Mouse (Mus musculus) cerebellum, adult (tissue): Measurements from ENCODE around the gene Ppm1h.

Source experiments
- ATAC-seq: cut with Nextera tagmentation; 2 replicates; pipeline ENCODE4 v1.9.2; 2017; ENCODE audit warnings: mild to moderate bottlenecking, moderate library complexity, mixed read lengths; ENCODE audit not compliant: insufficient number of reproducible peaks, low FRiP score, low TSS enrichment

Ppm1h gene

DNA sequence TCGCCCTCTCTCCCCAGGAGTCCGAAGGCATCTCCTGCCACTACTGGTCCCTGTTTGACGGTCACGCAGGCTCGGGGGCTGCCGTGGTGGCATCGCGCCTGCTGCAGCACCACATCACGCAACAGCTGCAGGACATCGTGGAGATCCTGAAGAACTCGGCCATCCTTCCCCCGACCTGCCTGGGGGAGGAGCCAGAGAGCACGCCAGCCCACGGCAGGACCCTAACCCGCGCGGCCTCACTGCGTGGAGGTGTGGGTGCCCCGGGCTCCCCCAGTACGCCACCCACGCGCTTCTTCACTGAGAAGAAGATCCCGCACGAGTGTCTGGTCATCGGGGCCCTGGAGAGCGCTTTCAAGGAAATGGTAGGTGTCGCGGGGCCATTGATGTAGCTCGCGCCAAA lies 123.7 kb downstream of the Ppm1h start:
- ATAC-seq: no peak

DNA sequence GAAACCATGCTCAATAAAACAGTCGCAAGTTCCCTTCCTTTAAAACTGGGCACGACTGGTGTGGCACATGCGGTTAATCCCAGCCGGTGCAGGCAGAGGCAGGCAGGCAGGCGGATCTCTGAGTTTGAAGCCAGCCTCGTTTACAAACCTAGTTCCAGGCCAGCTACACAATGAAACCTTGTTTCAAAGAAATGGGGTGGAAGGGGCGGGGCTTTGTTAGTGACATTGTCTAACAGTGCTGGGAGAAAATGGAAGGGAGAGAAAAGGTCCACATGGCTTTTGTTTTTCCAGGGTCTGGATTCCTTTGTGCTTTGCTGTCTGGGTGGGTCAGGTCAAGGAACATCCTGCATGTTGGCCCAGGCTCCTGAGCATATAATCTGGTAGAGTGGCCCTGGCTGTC lies 124.3 kb downstream of the Ppm1h start:
- ATAC-seq: no peak

DNA sequence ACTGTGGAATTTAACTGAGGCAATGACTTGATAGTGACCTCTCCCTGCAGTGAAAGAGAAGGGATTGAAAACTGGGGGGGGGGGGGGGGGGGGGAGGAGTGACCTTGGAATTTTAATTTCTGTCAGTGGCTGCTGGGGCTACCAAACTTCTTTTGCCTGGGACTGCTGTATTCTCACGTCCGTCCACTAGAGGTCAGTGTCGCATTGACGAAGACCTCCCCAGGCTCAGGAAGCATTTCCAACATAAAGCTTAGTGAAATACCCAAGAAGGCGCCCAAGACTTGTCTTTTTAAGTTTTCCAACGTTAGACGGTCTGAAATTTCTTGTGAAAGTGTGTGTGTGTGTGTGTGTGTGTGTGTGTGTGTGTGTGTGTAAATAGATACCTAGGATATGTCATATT lies 125.3 kb downstream of the Ppm1h start:
- ATAC-seq: no peak

DNA sequence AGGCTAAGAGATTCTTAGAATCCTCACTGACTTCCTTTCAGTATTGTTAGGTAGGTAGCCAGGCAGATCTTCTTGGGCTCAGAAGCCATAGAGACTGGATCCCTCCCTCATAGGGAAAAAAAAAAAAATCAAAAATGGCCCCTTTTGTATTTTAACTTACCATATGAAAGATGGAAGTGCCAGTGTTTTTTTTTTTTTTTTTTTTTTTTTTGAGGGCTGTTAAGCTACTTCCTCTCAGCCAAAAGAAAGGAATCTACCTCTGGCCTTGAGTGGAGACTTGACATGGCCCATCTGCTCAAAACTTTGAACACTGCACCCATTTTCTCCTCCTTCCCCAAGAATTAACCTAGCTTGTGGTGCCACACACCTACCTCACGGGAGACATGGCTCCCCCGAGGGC lies 127.3 kb downstream of the Ppm1h start:
- no peak for ATAC-seq

DNA sequence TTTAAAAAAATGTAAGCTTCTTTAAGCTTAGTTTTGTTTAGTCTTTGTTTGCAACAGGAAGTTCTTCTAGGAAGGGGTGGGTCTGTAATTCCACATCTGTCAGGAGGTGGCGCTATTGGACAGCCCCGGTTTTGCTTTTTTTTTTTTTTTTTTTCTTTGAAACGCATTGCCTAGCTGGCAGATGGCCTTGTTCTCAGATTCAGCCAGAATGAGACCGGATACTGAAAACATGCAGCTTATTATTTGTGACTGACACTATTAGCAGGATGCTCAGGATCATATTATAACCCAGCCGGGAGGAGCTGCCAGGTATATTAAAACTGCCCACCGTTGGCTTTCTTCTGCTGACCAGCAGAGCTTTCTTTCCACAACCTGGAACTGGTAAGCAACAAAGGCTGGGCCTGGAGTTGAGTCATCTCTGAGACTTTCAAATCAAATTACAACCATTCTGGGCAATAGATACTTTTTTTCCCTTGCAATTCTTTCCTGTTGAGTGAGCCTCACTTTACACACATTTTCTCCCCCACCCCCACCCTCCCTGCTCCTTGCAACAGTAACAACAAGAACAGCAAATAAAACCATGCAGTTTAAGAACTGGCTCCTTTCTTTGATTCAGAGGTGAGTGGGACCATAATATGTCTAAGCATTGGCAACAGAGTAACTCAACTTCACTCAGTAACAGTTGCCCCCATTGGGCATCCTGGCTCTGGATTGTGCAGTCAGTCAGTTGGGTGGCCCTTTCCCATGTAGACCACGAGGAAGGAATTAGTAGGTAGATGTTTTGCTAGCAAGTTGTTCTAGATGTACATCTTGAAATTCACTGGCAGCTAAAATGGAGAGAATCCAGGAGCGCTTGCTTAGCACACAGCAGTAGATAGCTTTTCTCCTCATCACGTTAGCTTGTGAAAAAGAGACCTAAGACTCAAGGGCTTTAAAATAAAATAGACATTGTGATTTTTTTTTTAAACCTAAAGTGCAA lies 128.9 kb downstream of the Ppm1h start:
- peak; percentile 82 for ATAC-seq

DNA sequence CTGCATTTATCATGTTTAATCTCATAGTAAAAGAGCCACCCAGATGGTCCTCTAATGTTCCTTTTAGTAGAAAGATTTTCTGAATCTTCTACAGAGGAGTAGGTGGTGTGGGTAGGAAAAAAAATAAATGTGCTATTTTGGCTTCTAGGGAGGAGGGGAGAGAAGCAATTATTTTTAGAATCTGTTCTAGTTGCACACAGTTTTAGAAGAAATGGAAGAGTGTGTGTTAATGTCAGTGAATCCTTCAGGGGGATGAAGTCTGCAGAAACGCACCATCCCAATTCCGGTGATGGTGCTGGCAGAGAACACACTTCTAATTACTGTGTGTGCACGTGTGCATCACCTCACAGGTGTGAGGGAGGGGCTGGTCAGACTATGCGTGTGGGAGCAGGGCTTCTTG lies 129.6 kb downstream of the Ppm1h start:
- ATAC-seq: no peak

DNA sequence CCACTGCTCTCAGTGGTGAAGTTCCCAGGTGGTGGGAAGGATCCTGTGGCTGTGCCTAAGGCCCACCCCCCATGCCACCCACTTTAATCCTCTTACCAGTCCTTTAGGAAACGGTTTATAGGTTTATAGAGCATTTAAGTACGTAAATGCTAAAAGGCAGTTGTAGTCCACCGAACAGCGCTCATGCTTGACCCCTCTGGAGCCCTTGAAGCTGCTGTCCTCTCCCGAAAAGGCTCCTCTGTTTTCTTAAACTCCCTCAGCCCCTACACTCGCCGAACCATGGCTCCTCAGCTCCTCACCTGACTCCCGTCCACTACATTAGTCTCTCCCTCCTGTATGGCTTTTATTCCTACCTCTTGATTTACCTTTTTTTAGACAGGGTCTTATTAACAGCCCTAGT lies 131.3 kb downstream of the Ppm1h start:
- no peak for ATAC-seq

DNA sequence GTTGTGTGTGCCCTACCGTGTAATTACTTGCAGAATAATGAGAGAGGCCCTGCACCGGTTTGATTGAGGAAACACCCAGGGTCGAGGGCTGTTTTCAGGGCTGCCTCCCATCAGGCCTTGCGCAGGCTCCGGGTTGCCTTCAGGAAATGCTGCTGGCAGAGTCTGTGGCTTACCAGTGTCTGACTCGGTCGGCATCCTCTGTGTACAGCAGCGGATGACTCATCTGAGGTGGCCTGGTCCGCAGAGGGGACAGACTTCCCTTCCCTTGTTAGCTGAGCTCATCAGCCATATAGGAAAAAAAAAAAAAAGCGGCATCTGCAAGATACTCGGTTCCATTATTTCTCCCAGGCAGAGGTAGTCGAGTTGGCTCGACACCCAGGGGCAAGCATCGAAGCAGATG lies 136.5 kb downstream of the Ppm1h start:
- peak; percentile 82 for ATAC-seq

DNA sequence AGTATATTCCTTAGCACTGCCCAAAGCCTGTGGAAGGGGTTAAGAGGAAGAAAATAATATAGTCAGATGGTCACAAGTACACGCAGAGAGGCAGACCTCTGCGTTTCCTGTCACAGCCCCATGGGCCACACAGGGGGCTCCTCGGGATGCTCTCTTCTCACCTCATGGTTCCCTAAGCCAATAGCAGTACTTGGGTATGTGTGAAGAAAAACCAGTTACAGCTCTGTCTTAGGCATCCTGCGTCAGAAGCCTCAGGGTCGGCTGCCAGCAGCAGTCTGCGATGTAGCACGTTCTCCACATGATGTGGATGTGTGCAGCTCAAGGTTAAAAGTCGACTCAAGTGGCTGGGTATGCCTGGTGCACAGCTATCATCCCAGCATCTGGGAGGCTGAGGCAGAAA lies 139.2 kb downstream of the Ppm1h start:
- no peak for ATAC-seq

DNA sequence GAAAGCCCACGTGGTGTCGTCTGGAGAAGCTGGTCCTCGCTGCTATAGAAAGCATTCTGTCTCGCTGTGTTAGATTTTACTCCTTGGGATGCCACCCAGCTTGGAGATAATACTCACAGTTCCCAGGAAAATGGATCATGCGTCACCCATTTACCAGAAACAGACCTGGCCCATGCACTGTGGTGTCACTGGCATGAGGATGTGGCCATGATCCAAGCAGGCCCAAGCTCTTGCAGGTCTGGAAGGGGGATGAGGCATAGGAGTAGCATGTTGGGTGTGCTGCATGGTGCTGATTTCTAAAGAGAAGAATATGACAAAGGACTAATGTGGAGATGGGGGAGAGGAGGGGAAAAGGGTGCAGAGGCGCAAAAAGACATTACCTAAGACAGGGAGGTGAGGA lies 141.2 kb downstream of the Ppm1h start:
- ATAC-seq: no peak

DNA sequence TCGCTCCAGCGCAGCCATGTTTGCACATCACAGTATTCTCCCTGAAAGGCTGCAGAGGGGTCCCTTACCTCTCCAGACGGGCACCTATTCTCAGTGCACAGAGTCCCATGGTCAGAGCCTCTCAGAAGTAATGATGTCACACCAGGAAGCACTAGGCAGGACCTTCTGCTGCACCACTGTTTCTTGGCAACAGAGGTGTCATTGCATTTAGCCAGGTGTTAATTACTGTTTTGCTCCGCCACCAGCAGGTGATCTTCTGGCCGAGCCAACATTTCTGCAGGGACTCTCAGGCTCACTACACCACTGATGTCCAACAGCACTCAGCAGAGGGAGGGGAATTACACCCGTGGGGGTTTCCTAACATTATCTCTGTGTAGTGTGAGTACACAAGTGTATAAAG lies 143.0 kb downstream of the Ppm1h start:
- peak; percentile 46; the same call in 1 of the 2 replicates for ATAC-seq

DNA sequence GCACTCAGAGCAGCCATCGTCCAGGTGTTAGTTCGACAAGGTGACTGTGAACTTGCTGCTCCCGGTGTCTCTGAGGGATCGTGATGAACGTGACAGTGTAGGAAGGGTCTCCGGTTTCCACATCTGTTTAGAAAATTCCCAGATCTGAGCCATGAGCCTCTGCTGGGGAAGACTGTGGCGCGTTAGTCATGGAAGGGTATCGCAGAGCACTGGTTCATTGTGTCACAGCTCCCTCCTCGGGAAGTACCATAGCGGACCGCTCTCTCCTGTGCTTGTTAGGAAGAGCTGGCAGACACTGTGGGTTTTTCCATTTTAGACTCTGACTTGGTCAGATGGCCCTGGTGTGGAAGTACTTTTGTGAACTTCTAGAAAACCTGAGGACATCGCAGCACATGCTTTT lies 145.1 kb downstream of the Ppm1h start:
- ATAC-seq: no peak

DNA sequence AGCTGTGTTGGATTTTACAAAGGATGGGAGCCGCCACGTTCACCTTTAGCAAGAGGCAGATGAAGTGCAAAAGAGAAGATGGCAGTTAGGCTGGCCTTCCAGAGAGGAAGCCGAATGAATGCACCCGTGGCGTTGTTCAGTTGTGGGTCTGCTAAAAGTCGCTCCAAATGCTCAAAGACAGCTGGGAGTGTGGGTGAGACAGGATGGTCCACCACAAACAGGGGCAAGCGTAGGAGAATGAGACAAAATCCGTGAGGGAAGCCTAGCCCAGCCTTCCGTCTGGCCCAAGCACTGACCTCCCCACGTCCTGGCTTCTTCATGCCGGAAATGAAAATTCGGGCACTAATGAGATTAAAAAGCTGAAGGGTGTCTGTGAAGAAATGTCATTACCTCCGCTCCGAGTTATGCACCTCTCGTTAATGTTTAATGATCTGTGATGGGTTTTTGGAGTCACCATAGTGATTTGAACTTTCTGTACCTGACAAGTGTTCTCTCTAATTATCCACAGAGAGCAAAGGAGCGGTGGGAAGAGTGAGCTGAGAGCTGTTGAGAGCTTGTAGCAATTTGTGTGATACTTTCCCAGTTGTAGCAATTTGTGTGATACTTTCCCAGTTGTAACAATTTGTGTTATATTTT lies 148.3 kb downstream of the Ppm1h start:
- no peak for ATAC-seq

DNA sequence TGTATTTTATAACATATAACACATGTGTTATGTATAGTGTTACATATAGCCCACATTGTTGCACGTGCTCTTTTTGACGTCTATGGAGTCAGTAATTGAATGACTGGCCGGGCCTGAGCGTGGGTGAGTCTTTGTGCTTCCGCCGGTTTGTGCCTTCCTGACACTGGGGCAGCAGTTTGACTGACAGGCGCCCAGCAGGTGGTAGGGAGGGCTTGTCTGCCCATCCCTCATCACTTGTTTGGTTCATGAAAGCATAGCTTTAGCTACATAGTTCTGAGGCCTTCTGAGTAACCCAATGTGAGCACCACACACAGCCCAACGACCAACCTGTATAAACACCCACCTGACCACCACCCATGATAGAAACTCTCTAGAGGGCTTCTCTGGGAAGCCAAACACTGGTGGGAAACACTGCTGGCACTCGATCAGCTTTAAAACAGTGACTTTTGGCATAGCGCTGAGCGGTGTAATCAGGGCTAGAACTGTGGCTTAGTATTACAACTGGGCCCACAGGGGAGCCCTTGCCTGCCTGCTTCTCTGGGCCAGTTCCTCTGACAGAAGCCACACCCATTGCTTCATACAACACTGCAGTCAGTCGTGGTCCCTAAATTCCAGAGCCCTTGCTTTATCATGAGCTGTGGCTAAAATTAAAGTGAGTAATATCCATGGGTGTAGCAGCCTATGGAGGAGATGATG lies 149.3 kb downstream of the Ppm1h start:
- ATAC-seq: no peak

DNA sequence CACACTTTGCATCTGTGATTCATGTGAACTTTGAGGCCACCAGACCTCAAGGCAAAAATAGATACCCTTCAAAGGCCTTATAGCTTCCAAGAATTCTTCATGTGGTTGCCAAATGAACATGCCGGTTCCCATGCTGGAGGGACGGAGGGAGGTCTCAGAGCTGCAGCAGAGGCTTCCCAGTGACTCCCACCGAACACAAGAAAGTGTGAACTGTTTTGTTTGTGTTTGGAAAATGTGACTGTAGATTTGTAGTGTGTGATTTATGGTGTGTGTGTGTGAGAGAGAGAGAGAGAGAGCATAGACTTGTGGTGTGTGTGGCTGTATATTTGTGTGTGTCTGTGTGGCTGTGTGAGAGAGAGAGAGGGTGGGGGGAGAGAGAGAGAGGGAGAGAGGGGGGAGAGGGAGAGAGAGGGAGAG lies 151.2 kb downstream of the Ppm1h start:
- ATAC-seq: no peak

DNA sequence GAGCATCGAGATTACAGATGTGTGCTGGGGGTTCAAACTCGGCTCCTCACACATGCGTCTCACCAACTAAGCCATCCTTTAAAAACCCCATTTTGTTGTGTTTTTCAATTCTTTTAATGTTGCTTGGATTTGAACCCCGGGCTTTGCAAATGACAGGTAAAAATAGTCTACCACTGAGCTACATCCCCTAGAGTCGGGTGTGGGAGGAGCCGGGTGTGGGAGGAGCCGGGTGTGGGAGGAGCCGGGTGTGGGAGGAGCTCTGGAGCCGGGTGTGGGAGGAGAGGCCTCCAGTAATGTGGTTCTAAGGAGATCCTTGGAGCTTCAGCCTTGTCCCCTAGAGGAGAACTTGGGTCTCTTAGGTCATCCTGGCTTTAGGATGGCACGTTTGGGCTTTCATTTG lies 152.1 kb downstream of the Ppm1h start:
- ATAC-seq: no peak

DNA sequence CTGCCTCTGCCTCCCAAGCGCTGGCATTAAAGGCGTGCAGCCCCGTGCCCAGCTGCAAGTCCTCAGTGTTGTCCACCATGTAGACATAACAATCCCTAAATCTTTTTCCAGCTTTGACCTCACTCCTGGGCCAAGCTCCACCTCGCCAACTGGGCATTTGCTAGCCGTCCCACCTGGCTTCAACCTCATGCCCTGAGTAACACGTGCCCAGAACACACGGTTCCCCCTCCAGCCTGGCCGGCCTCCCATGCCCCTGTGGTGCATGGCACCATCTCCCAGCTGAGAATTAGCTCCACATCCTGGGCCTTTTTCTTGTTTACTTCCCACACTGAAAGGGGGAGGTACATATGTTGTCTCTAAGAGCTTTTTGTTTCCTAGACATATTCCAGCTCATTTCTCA lies 163.5 kb downstream of the Ppm1h start:
- ATAC-seq: peak; percentile 86

DNA sequence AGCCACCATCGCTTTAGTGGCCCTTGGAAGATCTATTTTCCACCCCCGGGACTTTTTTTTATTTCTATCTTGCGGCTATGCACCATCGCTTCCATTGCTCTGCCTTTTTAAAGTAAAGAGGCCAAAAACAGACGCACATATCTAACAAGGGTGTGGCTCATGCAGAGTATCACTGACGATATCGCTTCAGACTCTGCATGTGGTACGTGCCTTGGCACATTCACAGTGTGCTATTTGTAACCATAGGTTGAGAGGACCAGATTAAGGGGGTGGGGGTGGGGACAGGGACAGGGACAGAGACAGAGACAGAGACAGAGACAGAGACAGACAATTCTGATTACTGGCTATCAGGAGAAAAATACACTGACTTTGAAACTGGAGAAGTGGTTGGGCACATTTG lies 164.4 kb downstream of the Ppm1h start:
- ATAC-seq: no peak

DNA sequence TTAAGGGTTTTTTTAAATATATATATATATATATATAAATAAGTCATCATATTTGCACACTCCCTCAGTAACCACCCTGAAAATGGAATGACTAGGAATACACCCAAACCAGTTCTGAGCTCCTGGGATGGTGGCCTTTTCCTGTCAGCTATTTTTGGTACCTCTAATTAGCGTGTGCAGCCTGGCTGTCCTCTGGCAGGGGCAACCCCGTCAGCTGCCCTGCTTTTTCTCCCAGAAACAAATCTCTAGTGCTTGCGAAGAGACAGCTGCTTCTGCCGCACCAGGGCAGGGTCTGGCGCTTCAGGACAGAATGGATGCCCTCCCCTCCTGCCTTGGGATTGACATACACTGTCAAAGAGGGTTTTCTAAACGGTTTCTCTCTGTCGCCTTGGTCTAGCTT lies 166.9 kb downstream of the Ppm1h start:
- ATAC-seq: peak; percentile 59; the same call in 1 of the 2 replicates

DNA sequence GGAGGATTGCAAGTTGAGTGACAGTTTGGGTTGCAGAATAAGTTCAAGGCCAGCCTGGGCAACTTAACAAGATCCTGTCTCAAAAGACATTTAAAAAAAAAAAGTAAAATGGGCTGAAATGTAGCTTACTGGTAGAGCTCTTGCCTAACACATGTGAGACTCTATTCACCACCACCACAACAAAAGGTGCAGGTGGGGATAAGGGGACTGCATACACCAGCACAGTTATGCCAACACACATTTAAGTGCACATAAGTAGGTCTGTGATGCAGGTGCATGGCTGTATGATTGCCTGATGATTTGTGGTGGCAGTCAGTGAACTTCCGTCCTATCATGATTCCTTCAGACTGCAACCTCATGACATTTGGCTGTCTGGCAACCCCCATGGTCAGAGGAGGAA lies 167.9 kb downstream of the Ppm1h start:
- ATAC-seq: no peak

DNA sequence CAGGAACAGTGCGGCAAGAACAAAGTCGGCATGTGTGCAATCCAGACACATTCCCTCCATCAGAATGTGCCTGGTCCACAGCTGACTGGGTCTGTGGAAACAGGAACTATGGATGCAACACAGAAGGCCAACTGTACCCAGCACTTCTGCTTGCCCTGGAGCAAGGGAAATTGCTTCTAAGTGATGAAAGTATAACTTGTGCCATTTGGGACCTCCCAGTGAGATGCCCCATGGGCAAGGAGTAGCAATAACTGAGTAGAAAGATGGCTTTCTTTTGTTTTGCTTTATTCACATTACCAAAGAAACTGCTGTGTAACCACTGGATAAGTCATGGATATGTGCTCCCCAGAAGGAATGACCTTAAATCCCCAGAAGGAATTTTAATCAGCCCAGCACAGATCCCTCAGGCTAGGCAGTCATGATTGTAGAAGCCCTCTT lies 169.5 kb downstream of the Ppm1h start:
- no peak for ATAC-seq
